Mouse (Mus musculus) liver, adult 2 months (tissue): ENCODE data around the gene Hpcal4.

ENCODE experiments used
- CTCF ChIP-seq: fragments of 200-500 bp; IDR thresholded peaks from 2 replicates; pipeline ENCODE4 v1.5.1; 2011; ENCODE audit warnings: low read depth, low read length, control low read depth
- POLR2A ChIP-seq: fragments of 200-500 bp; IDR thresholded peaks from 2 replicates; pipeline ENCODE4 v1.6.1; 2011; ENCODE audit warnings: low read length, control low read depth; ENCODE audit not compliant: insufficient read depth; ENCODE audit errors: extremely low read depth

GRCm38 (mm10) chr4:123164157-123164556 lies 18.9 kb upstream of the Hpcal4 start:
- no peak for TF ChIP-seq POLR2A
- TF ChIP-seq CTCF, result no peak
